Mouse (Mus musculus) testis, adult 2 months (tissue): ENCODE measurements around the gene Irf5.

Experiments
- CTCF ChIP-seq: fragments of 200-500 bp; IDR thresholded peaks from 2 replicates; pipeline ENCODE4 v1.5.1; 2012; ENCODE audit warnings: low read depth, mild to moderate bottlenecking, inconsistent platforms, low read length, moderate library complexity; ENCODE audit not compliant: control insufficient read depth, insufficient read depth, insufficient replicate concordance
- POLR2A ChIP-seq: fragments of 200-500 bp; IDR thresholded peaks from 2 replicates; pipeline ENCODE4 v1.6.1; 2012; ENCODE audit warnings: low read depth, mild to moderate bottlenecking, inconsistent platforms, low read length, moderate library complexity; ENCODE audit not compliant: control insufficient read depth

DNA sequence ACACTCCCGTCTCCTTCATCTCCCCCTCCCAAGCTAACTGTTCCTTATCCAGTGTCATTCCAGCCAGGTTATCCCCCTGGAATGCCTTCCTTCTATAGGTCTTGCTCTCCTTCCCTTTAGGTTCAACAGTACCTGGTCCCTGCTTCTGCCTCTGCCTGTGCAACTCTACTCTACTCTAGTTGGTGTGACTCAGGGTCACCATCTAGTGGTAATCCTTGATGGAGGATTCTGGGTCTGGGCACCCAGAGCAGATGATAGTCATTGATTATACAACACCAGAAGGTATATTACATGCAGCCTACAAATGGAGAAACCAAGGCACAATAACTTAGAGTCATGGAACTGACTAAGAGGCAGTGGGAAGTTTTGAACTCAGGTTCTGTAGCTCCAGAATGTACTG is 24.8 kb upstream of the Irf5 start:
- TF ChIP-seq CTCF = no peak
- TF ChIP-seq POLR2A = no peak
